Mouse (Mus musculus): ENCODE results near the gene Cdc34b. TPM values are rescaled to one million over a fixed set of nuclear protein-coding genes. Genes with fewer than 3 reads are reported as not detected.

The Cdc34b gene
- not detected in 2 replicates for polyA plus RNA-seq (2021; fragmentation: Nextera tagmentation)
- long read RNA-seq, experiment 1: 0 reads
- long read RNA-seq, experiment 2: 0 reads

GRCm38 (mm10) chr11:94741732-94742272 is at the start of gene Cdc34b:
Gene Cdc34b (plus strand): TSS chr11:94741782.

DNA sequence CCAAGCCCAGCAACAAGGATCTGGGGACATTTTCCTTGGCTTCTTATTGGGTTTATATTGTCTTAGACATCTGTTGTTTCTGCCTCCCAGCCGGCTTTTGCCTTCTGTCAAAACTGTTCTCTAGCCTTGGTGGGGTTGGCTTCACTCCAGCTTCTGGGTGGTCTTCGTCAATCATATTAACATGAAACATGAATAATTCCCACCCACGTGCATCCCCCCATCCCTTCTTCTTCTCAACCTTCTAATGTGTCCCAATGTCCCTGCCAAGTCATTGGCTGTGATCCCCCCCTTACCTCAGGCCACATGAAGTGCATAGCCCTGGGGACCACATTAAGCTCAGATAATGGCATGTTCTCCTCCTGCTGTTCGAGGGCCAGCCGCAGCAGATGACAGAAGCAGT is 37.1 kb upstream of the Cdc34b start, which contains the start of gene Gm11541:
Gene Gm11541 (minus strand): TSS at position 28 of the 400 bp plus-strand sequence.

DNA sequence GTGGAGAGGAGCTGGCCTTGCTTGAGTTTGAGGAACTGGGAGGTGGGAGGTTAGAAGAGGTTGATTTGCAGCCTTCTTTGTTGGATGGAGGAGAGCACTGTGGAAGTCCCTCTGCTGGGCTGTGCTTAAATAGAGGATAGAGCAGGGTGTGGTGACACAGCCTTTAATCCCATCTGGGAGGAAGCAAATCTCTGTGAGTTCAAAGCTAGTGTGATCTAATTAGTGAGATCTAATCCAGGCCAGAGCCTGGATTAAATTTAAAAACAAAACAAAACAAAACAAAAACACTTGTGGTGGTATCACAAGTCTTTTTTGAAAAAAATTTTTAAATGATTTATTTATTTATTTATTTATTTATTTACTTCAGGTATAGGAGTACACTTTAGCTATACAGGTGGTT is 41.0 kb downstream of the Cdc34b start, which contains the start of gene Tmem92:
Gene Tmem92 (minus strand): TSS at position 101 of the 400 bp plus-strand sequence.

Other genes with a start within 250 kb of the Cdc34b start
- gene Epn3, start 241.8 kb upstream of the Cdc34b start, polyA plus RNA-seq (2021; fragmentation: Nextera tagmentation): 1.5 and 6.9 TPM in 2 replicates
- 2.1 and 3.4 TPM in 2 replicates for gene Mycbpap, start 220.0 kb upstream of the Cdc34b start, polyA plus RNA-seq (2021; fragmentation: Nextera tagmentation)
- gene Rsad1, start 192.5 kb upstream of the Cdc34b start, polyA plus RNA-seq (2021; fragmentation: Nextera tagmentation): 2.7 and 3.7 TPM in 2 replicates
- 0.19 and 0.34 TPM in 2 replicates for gene Chad, start 176.7 kb upstream of the Cdc34b start, polyA plus RNA-seq (2021; fragmentation: Nextera tagmentation)
- 5.9 and 6.7 TPM in 2 replicates for gene Acsf2, start 139.9 kb upstream of the Cdc34b start, polyA plus RNA-seq (2021; fragmentation: Nextera tagmentation)
- gene Lrrc59, start 112.0 kb upstream of the Cdc34b start, polyA plus RNA-seq (2021; fragmentation: Nextera tagmentation): 25.3 and 27.7 TPM in 2 replicates
- 152 and 155 TPM in 2 replicates for gene Mrpl27, start 88.0 kb upstream of the Cdc34b start, polyA plus RNA-seq (2021; fragmentation: Nextera tagmentation)
- gene Eme1, start 87.8 kb upstream of the Cdc34b start, polyA plus RNA-seq (2021; fragmentation: Nextera tagmentation): 0.16 and 0.29 TPM in 2 replicates
- gene Xylt2, start 64.3 kb upstream of the Cdc34b start, polyA plus RNA-seq (2021; fragmentation: Nextera tagmentation): 12.1 and 12.7 TPM in 2 replicates
- 0.13 TPM in 1 of 2 replicates, not detected in the other for gene Gm11541, start 37.3 kb upstream of the Cdc34b start, polyA plus RNA-seq (2021; fragmentation: Nextera tagmentation)
- gene Tmem92, start 40.9 kb downstream of the Cdc34b start, polyA plus RNA-seq (2021; fragmentation: Nextera tagmentation): not detected in 2 replicates
- gene Col1a1, start 194.4 kb downstream of the Cdc34b start, polyA plus RNA-seq (2021; fragmentation: Nextera tagmentation): 0.90 and 1.4 TPM in 2 replicates
- not detected in 2 replicates for gene Hils1, start 225.8 kb downstream of the Cdc34b start, polyA plus RNA-seq (2021; fragmentation: Nextera tagmentation)
- gene Sgca, start 234.5 kb downstream of the Cdc34b start, polyA plus RNA-seq (2021; fragmentation: Nextera tagmentation): 0.40 and 0.46 TPM in 2 replicates
- gene Ppp1r9b, start 249.3 kb downstream of the Cdc34b start, polyA plus RNA-seq (2021; fragmentation: Nextera tagmentation): 30.7 and 37.0 TPM in 2 replicates

All from layer of hippocampus, adult 6 months (tissue).